Mouse (Mus musculus) MEL (cell line): ENCODE data around the gene Gnb4. TPM values are rescaled to one million over a fixed set of nuclear protein-coding genes. Genes with fewer than 3 reads are reported as not detected.

Source experiments
- DNase-seq: peaks from one replicate; pipeline ENCODE4 v3.0.0; 2011; ENCODE audit warnings: low read depth, low spot score
- H3K27ac ChIP-seq: 2 replicates; pipeline ENCODE4 v1.5.1; 2012; ENCODE audit warnings: low read depth, mild to moderate bottlenecking, control low read depth, low read length, moderate library complexity; ENCODE audit not compliant: control insufficient read depth
- H3K27me3 ChIP-seq, 2 experiments: fragments of 150-350 bp in 1 of 2; sonication (generic) in 1 of 2; 2 replicates each; pipeline ENCODE4 v1.6.1; 2012; ENCODE audit warnings: low read length in 2 of 2, mild to moderate bottlenecking in 2 of 2, improper control_type of control experiment in 1 of 2, moderate library complexity in 1 of 2; ENCODE audit not compliant: insufficient read depth in 2 of 2, control insufficient read depth in 1 of 2
- H3K36me3 ChIP-seq, 2 experiments: 2 replicates each; pipeline ENCODE4 v1.6.1; 2012 to 2014; ENCODE audit warnings: low read length in 2 of 2, improper control_type of control experiment in 1 of 2, inconsistent platforms in 1 of 2, mild to moderate bottlenecking in 1 of 2; ENCODE audit not compliant: insufficient read depth in 2 of 2, control insufficient read depth in 1 of 2
- H3K4me1 ChIP-seq, 2 experiments: fragments of 150-350 bp in 1 of 2; sonication (generic) in 1 of 2; 2 replicates each; pipeline ENCODE4 v1.6.1; 2012; ENCODE audit warnings: low read length in 2 of 2, improper control_type of control experiment in 1 of 2, mild to moderate bottlenecking in 1 of 2; ENCODE audit not compliant: insufficient read depth in 2 of 2, control insufficient read depth in 1 of 2
- H3K4me3 ChIP-seq, 2 experiments: fragments of 150-350 bp in 1 of 2; sonication (generic) in 1 of 2; 2 replicates each; pipeline ENCODE4 v1.5.1; 2012; ENCODE audit warnings: low read depth in 2 of 2, low read length in 2 of 2, mild to moderate bottlenecking in 2 of 2, moderate library complexity in 2 of 2, control low read depth in 1 of 2, improper control_type of control experiment in 1 of 2; ENCODE audit not compliant: control insufficient read depth in 1 of 2, insufficient read depth in 1 of 2
- H3K79me2 ChIP-seq: 2 replicates; pipeline ENCODE4 v1.6.1; 2012; ENCODE audit warnings: mild to moderate bottlenecking, low read length, moderate library complexity; ENCODE audit not compliant: control insufficient read depth, poor library complexity, insufficient read depth
- H3K9ac ChIP-seq: 2 replicates; pipeline ENCODE4 v1.6.1; 2012; ENCODE audit warnings: low read depth, mild to moderate bottlenecking, control low read depth, low read length, moderate library complexity; ENCODE audit not compliant: control insufficient read depth, poor library complexity, severe bottlenecking
- H3K9me3 ChIP-seq: fragments of 150-350 bp; sonication (generic); replicated peaks from 2 replicates; pipeline ENCODE4 v1.6.1; 2012; ENCODE audit warnings: mild to moderate bottlenecking, low read length, improper control_type of control experiment, moderate library complexity; ENCODE audit not compliant: insufficient read depth
- BHLHE40 ChIP-seq: IDR thresholded peaks from 2 replicates; pipeline ENCODE4 v1.6.1; 2012; ENCODE audit warnings: low read depth, mild to moderate bottlenecking, inconsistent platforms, low read length, improper control_type of control experiment, borderline replicate concordance
- CHD1 ChIP-seq: IDR thresholded peaks from 2 replicates; pipeline ENCODE4 v1.6.1; 2012; ENCODE audit warnings: low read depth, mild to moderate bottlenecking, inconsistent platforms, low read length, improper control_type of control experiment
- ELF1 ChIP-seq: IDR thresholded peaks from 2 replicates; pipeline ENCODE4 v1.6.1; 2014; ENCODE audit warnings: low read depth, mild to moderate bottlenecking, inconsistent platforms, low read length, improper control_type of control experiment, moderate library complexity
- EP300 ChIP-seq, 2 experiments: IDR thresholded peaks; 2 replicates each; pipeline ENCODE4 v1.6.1; 2011; ENCODE audit warnings: improper control_type of control experiment in 2 of 2, low read length in 2 of 2, low read depth in 1 of 2, mild to moderate bottlenecking in 1 of 2
- GABPA ChIP-seq: IDR thresholded peaks from 2 replicates; pipeline ENCODE4 v1.6.1; 2012; ENCODE audit warnings: low read depth, mild to moderate bottlenecking, inconsistent platforms, low read length, improper control_type of control experiment, moderate library complexity
- MAZ ChIP-seq: IDR thresholded peaks from 2 replicates; pipeline ENCODE4 v1.6.1; 2012; ENCODE audit warnings: low read depth, mild to moderate bottlenecking, inconsistent platforms, low read length, improper control_type of control experiment
- MEF2A ChIP-seq: IDR thresholded peaks from 2 replicates; pipeline ENCODE4 v1.6.1; 2014; ENCODE audit warnings: low read depth, mild to moderate bottlenecking, inconsistent platforms, low read length, improper control_type of control experiment; ENCODE audit not compliant: poor library complexity, insufficient replicate concordance, severe bottlenecking; ENCODE audit errors: extremely low read depth
- MXI1 ChIP-seq: IDR thresholded peaks from 2 replicates; pipeline ENCODE4 v1.6.1; 2011; ENCODE audit warnings: mild to moderate bottlenecking, low read depth, low read length, improper control_type of control experiment
- MYC ChIP-seq: IDR thresholded peaks from 2 replicates; pipeline ENCODE4 v1.6.1; 2011; ENCODE audit warnings: low read depth, mild to moderate bottlenecking, low read length, improper control_type of control experiment, moderate library complexity
- NRF1 ChIP-seq: IDR thresholded peaks from 2 replicates; pipeline ENCODE4 v1.6.1; 2014; ENCODE audit warnings: low read depth, mild to moderate bottlenecking, inconsistent platforms, low read length, improper control_type of control experiment, moderate library complexity; ENCODE audit not compliant: poor library complexity, insufficient read depth, severe bottlenecking
- POLR2A ChIP-seq, 2 experiments: IDR thresholded peaks; 2 replicates each; pipeline ENCODE4 v1.6.1; 2011 to 2012; ENCODE audit warnings: low read length in 2 of 2, mild to moderate bottlenecking in 2 of 2, control low read depth in 1 of 2, improper control_type of control experiment in 1 of 2, low read depth in 1 of 2, moderate library complexity in 1 of 2; ENCODE audit not compliant: control insufficient read depth in 1 of 2, insufficient read depth in 1 of 2, poor library complexity in 1 of 2
- TBP ChIP-seq: IDR thresholded peaks from 2 replicates; pipeline ENCODE4 v1.8.0; 2011; ENCODE audit warnings: low read depth, low read length, improper control_type of control experiment
- USF1 ChIP-seq: IDR thresholded peaks from 2 replicates; pipeline ENCODE4 v1.6.1; 2014; ENCODE audit warnings: low read depth, mild to moderate bottlenecking, inconsistent platforms, low read length, improper control_type of control experiment, moderate library complexity
- USF2 ChIP-seq, 2 experiments: IDR thresholded peaks; 2 replicates each; pipeline ENCODE4 v1.6.1; 2011 to 2012; ENCODE audit warnings: improper control_type of control experiment in 2 of 2, low read length in 2 of 2, borderline replicate concordance in 1 of 2, inconsistent platforms in 1 of 2, low read depth in 1 of 2, mild to moderate bottlenecking in 1 of 2; ENCODE audit not compliant: insufficient read depth in 1 of 2
- ZNF384 ChIP-seq: IDR thresholded peaks from 2 replicates; pipeline ENCODE4 v1.6.1; 2012; ENCODE audit warnings: low read depth, mild to moderate bottlenecking, inconsistent platforms, low read length, improper control_type of control experiment
- polyA plus RNA-seq, 2 experiments: library from polyadenylated mRNA; stranded (reverse) in 1 of 2; unstranded in 1 of 2; fragments of >175 nt in 1 of 2; fragments of >200 nt in 1 of 2; gene quantifications; 2 replicates each; pipeline versions ENCODE4 v1.2.1 to v1.2.4; 2012; ENCODE audit warnings: low replicate concordance in 2 of 2, low read depth in 1 of 2; ENCODE audit not compliant: insufficient read length in 2 of 2, insufficient read depth in 1 of 2, missing spikeins in 1 of 2
- total RNA-seq: library from RNA; depleted of rRNA; stranded (reverse); fragments of 300-350 nt; gene quantifications from 2 replicates; pipeline ENCODE4 v1.2.3, GENCODE M21; 2012

Gnb4 gene
- total and polyA plus RNA-seq, 3 experiments: 49.5 to 61.2 TPM; not detected in 1

- H3K27ac ChIP-seq: peak overlapping the region; percentile 40
- peaks cover 15 to 24% of the 10 kb centered on the region in 2 experiments for H3K4me1 ChIP-seq
- H3K36me3 ChIP-seq: peaks cover 0 to 33% of the 10 kb centered on the region in 2 experiments; a peak in 2 of 4 replicates
- H3K79me2 ChIP-seq: peaks cover 15% of the 10 kb centered on the region
- no peaks in the 10 kb centered on the region for H3K9me3 ChIP-seq
- peak overlapping the region; percentile 88 to 99 for H3K4me3 ChIP-seq
- no peaks in the 10 kb centered on the region for H3K27me3 ChIP-seq
- peak overlapping the region; percentile 90 for H3K9ac ChIP-seq
- peak; percentile 49 for DNase-seq
- TF ChIP-seq BHLHE40 (no peak), MAZ (peak; percentile 23; the same call in 1 of the 2 replicates), POLR2A (IDR thresholded peaks at IDR 0.05; ENCODE audit: control insufficient read depth in 1 of 2, insufficient read depth in 1 of 2, low read depth in 1 of 2, low read length in 2 of 2, poor library complexity in 1 of 2) (no peak), MEF2A (no peak)
These were observed 417 bp downstream of the Gnb4 start for GRCm38 (mm10) chr3:32616006-32616330.

GRCm38 (mm10) chr3:32615376-32615775 is 1.0 kb downstream of the Gnb4 start:
- Histone ChIP-seq H3K4me1 (peaks cover 15 to 24% of the 10 kb centered on the region in 2 experiments), H3K9ac (peak overlapping the region; percentile 90), H3K4me3 (peak overlapping the region; percentile 88 to 99), H3K27ac (peak overlapping the region; percentile 40; the same call in 1 of the 2 replicates), H3K79me2 (peaks cover 15% of the 10 kb centered on the region)
- DNase-seq: peak; percentile 60
- TF ChIP-seq BHLHE40 (no peak; the same call in 1 of the 2 replicates), USF2 (IDR thresholded peaks at IDR 0.05; ENCODE audit: borderline replicate concordance in 1 of 2, insufficient read depth in 1 of 2, low read depth in 1 of 2, low read length in 2 of 2) (no peak)
- TF ChIP-seq, all 39 proteins: peak for 0
- peaks cover 0 to 33% of the 10 kb centered on the region in 2 experiments; a peak in 2 of 4 replicates for H3K36me3 ChIP-seq
- H3K27me3 ChIP-seq: no peaks in the 10 kb centered on the region
- no peaks in the 10 kb centered on the region for H3K9me3 ChIP-seq

DNA sequence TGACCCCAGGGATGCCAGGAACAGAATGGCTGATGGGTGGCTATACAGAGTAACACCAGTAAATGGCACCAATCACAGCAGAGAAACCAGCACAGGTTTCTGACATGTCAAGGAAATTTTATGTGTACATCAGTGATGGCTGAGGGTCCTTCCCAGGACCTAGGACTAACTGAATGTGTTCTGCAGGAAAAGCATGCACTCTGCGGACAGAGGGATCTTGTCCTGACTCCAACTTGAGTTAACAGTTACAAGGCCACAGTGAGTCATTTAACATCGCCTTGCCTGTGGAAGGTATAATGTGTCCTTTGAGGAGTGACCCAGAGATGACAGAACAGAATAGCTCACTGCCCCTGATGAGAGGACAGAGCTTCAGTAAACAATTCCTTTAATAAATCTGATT is 1.6 kb downstream of the Gnb4 start:
- DNase-seq: no peak
- H3K27me3 ChIP-seq: no peaks in the 10 kb centered on the region
- no peak overlapping the region for H3K27ac ChIP-seq
- no peak overlapping the region; the same call in 1 of the 2 replicates for H3K9ac ChIP-seq
- H3K79me2 ChIP-seq: peaks cover 15% of the 10 kb centered on the region
- H3K4me3 ChIP-seq: peak overlapping the region in 1 of 2 experiments; percentile 99; a peak in 2 of 4 replicates
- H3K36me3 ChIP-seq: peaks cover 0 to 33% of the 10 kb centered on the region in 2 experiments; a peak in 2 of 4 replicates
- no peaks in the 10 kb centered on the region for H3K9me3 ChIP-seq
- no peak for TF ChIP-seq USF2 (IDR thresholded peaks at IDR 0.05; ENCODE audit: borderline replicate concordance in 1 of 2, insufficient read depth in 1 of 2, low read depth in 1 of 2, low read length in 2 of 2)
- no peak for TF ChIP-seq ZNF384
- no peak for TF ChIP-seq NRF1
- TF ChIP-seq TBP: no peak
- no peak for TF ChIP-seq MYC
- TF ChIP-seq CHD1: no peak
- no peak for TF ChIP-seq MXI1
- no peak for TF ChIP-seq USF1
- TF ChIP-seq EP300 (IDR thresholded peaks at IDR 0.05; ENCODE audit: low read depth in 1 of 2, low read length in 2 of 2): no peak
- no peak for TF ChIP-seq GABPA
- no peak for TF ChIP-seq ELF1
- peaks cover 15 to 24% of the 10 kb centered on the region in 2 experiments for H3K4me1 ChIP-seq
